Mouse (Mus musculus) mesoderm, embryonic 11.5 days (tissue): ENCODE results near the gene Gm12790.
"Not testable (repeated sequence)": the region's sequence is repeated elsewhere in the genome, so short reads cannot be mapped to it uniquely, and the experiment has no call there.

Experiments used
- DNase-seq: peaks from one replicate; pipeline ENCODE4 v3.0.0-alpha.2; 2012; ENCODE audit warnings: low read depth, low spot score

The Gm12790 gene

DNA sequence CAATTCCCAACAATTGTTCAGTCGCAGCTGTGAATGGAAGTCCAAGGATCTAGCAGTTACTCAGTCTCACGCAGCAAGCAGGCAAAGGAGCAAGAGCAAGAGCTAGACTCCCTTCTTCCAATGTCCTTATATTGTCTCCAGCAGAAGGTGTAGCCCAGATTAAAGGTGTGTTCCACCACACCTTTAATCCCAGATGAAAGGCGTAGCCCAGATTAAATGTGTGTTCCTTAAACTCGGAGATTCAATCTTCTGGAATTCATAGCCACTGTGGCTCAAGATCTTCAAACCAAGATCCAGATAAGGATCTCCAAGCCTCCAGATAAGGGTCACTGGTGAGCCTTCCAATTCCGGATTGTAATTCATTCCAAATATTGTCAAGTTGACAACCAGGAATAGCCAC lies at the start of gene Gm12790:
Gm12790 (minus strand) TSS at position 101 of the 400 bp plus-strand sequence.
- DNase-seq: not testable (repeated sequence)

DNA sequence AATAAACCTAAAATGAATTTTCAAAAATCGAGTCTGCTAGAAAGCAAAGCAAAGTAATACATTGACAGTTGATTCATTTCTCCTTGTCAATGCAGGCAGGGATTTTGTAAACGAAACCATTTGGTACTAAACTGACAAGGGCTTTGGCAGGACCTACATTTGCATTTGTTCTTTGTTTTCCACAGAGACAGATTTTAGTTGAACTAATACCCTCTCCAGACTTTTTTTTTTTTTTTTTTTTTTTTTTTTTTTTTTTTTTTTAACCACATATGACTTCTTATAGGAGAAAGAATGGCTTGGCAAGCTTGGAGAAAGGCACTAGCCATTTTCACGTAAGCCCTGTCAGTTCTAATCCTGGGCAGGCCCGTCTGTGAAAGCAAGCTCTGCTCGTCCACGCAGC lies 45.8 kb upstream of the Gm12790 start:
- no peak for DNase-seq

DNA sequence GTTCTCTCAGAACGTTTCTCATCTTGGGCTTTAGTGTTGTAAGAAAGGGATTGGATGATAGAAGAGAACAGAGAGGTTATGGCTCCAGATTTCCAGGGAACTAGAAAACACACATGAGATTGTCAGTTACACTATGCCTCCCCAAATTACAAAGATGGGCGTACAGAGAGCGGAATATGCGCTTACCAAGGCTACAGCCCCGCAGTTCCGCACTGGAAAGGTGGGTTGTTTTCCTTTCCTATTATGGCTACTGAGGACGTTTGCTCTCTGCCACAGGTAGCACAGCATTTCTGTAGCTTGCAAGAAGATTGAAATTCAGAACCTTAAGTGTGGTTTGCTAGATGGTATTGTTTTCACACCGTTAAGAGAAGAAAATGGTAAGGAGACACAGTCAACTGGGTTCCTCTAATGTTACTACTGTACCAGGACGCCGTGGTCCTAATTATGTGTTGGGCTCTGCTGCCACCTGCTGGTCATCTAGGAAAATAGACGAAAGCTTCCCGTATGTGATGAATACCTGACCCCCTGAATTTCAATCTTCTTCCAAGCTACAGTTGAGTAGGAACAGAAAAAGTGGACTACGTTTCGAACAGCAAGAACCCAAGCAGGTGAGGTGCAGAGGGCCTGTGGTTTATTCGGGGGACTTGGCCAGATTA lies 17.5 kb upstream of the Gm12790 start:
- peak; percentile 83 for DNase-seq

DNA sequence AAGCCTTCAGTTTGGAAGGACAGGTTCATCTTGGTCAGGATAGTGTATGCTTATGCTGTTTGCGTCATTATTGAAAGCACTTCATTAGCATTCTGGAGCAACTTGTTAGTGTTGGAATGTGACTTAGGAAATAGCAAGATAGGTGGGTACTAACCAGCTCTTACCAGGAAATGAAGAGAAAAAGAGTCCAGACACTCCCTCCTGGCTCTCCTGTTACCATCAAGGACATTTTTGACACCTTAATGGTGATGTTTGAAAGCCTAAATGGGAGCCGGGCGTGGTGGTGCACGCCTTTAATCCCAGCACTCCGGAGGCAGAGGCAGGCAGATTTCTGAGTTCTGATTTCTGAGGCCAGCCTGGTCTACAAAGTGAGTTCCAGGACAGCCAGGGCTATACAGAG lies 16.6 kb upstream of the Gm12790 start:
- no peak for DNase-seq

DNA sequence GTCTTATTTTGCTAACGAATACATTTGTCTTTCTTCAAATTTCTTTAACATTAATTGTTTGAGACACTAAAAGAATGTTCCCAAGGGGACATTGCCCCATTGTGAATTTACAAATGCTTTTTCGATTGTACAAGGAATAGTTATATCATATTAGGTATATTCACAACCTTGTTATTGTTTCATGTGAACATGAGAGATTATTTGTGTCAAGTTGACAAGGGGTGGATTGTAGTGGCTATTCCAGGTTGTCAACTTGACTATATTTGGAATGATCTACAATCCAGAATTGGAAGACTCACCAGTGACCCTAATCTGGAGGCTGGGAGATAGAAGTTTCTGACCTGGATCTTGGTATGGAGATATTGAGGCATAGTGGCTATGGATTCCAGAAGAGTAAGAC lies 5.5 kb upstream of the Gm12790 start, which contains the start of gene Gm12789:
Gm12789 (plus strand) TSS at position 301 of the 400 bp plus-strand sequence.
- not testable (repeated sequence) for DNase-seq

DNA sequence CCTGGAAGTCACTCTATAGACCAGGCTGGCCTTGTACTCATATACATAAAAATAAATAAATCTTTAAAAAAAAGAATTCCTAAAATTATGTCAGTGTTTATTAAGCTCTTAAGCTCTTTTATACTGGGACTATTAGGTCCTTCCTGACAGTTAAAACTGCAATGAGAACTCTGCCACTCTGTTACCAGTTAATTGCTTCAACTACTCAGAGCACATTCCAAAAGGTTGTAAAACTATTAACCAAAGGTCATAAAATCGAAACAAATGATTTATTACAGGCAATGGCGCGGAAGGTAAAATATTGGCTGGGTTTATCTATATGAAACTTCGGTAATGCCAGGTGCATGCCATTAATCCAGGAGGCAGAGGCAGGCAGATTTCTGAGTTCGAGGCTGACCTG lies 4.8 kb upstream of the Gm12790 start:
- DNase-seq: no peak

- not testable (repeated sequence) for DNase-seq
Measured at GRCm38 (mm10) chr4:101940107-101940506, 40.7 kb downstream of the Gm12790 start, which contains the start of gene Gm12794. Gene Gm12794 (plus strand): TSS chr4:101940407.
